Mouse (Mus musculus): ENCODE measurements at regions not wholly inside any gene's neighbourhood (a gene's known extent, or its start where the extent isn't known, plus 50 kb on each side); places are given as distances from the start of the nearest gene placed in this dataset.

DNA sequence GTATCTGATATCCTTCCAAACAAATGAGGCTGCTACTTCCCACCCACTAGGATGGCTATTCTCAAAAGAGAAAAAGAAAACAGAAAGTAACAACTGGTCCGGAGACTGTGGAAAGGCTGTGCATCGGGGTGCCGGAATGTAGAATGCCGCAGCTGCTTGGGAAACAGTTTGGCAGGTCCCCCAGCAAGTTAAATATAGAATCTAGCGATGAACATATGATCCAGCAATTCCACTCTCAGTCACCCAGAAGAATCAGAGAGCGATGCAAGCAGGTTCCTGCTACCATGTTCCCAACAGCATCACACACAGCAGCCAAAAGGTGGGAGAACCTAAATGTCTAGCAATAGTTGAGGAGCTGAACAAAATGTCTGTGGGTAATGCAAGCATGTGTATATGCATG, 528.3 kb upstream of the Gm19410 start:
- no peak for DNase-seq (ENCODE audit: low spot score)

GRCm38 (mm10) chr8:35240884-35241283, 524.7 kb upstream of the Gm19410 start:
- DNase-seq (ENCODE audit: low spot score), result no peak

- DNase-seq (ENCODE audit: low spot score), result no peak
Observed at GRCm38 (mm10) chr8:35243555-35243954, 522.0 kb upstream of the Gm19410 start.

DNA sequence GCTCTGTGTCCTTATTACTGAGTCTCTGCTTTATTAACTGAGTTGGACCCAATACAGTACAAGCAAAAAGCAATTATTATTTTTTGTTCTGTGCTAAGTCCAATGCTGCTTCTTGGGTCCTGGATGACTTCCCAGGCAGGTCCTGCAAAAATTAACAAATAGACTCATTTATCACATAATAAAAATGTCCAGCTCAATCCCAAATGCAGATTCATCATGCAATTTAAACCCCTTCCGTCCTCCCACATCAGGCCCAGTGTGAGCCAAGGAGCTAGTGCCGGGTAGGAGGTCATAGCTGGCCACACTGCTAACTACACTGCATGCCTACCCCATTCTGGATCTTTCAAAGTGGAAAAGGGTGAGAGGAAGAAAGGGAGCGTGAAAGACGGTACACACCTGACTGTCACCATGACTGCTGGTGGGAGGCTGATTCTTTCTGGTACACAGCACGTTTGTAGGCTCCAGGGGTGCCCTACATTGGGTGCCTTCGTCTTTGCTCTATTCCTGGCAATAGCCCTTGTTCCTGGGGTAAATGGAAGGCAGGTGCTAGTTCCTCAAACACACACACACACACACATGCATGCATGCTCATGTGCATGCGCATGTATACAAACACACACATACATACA, 515.7 kb upstream of the Gm19410 start:
- DNase-seq (ENCODE audit: low spot score), result no peak

DNA sequence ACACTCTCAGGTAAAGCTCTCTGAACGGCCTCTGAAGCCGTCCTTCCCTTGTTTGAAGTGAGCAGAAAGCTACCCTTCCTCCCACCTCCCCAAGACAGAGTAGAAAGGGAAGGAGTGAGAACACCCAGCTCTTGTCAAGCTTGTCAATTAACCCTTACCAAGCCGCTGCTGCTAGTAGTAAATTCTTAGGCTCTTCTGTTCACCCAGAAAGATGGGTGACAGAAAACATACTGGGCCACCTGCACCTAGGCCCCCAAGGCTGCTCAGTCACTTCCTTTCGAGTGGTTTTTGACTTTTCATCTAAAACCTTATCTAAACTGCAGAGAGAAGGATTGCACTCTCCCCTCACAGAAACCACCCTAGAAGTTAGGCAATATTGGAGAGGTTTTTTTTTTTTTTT, 514.9 kb upstream of the Gm19410 start:
- DNase-seq (ENCODE audit: low spot score), result no peak

DNA sequence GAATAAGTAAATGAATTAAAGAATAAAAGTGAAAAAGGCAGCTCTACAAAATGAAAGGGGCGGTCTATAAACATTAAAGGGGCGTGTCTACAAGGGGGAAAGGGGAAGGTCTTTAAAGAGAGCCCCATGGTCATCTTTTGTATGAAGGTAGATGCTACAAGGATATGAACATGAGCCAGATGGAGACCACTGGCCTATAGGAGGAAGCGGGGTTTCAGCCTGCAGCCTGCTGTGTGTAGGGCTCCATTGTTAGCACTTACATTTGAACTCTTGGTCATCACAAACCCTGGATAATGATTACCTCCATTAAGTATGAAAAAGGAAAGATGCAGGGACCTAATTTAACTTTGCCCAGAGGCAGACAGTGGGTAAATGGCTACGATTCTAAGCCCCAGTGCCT, 511.6 kb upstream of the Gm19410 start:
- DNase-seq (ENCODE audit: low spot score), result no peak

- no peak for DNase-seq (ENCODE audit: low spot score)
Observed at GRCm38 (mm10) chr8:35255327-35255726, 510.3 kb upstream of the Gm19410 start.

GRCm38 (mm10) chr8:35256958-35257357, 508.6 kb upstream of the Gm19410 start:
- DNase-seq (ENCODE audit: low spot score), result no peak

DNA sequence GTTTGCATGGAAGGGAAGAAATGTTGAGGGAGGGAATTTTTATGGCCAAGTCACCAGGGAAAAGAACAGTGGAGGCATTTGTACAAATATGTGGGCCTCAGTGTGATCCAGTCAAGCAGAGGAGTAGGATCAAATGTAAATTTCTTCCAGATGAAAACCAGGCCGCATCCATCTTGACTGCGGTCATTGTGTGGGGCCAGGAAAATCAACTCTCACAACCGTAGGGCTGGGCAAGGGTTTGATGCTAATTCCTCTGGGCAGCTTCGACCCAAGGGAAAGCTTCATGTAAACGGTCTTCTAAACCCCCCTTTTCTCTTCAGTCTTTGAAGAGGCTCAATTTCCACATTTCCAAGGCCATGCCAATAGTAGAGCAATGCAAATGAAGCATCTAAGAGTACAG, 497.4 kb upstream of the Gm19410 start:
- DNase-seq (ENCODE audit: low spot score), result no peak

- no peak for DNase-seq (ENCODE audit: low spot score)
Observed at GRCm38 (mm10) chr8:35268986-35269385, 496.6 kb upstream of the Gm19410 start.

DNA sequence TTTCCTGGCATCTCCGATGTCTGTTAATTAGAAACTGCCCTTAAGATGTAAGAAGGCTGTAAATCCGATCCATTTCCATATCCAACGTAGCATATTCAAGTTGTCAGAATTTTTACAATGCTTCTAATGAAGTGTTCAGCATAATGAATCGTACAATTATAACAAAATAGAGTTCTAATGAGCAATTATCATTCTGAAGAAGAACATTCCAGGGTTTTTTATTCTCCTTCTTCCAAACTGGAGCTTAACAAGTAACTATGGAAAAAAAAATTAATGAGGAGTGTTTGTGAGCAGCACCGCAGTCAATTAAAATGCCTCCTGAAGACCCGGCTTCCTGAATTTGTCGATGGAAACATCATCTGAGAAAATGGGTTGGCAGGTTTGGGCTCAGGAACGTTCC, 489.6 kb upstream of the Gm19410 start:
- no peak for DNase-seq (ENCODE audit: low spot score)

DNA sequence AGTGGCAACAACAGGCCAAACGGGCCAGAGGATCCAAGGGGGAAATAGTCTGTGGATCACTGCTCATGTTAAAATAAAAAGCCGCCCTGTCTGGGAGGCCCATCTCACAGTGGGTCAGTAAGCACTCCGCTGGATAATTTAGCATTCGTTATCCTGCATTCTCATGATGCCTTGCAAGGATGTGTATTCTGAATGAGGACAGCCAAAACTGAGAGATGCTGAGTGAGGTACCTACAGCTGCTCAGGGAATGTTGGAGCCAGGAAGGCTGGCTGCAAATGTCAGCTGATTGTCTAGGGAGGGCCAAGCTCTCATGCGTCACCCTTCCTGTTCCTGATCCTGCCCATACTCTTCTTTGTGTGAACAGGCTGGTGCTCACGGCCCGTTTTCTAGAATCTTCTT, 489.1 kb upstream of the Gm19410 start:
- no peak for DNase-seq (ENCODE audit: low spot score)

DNA sequence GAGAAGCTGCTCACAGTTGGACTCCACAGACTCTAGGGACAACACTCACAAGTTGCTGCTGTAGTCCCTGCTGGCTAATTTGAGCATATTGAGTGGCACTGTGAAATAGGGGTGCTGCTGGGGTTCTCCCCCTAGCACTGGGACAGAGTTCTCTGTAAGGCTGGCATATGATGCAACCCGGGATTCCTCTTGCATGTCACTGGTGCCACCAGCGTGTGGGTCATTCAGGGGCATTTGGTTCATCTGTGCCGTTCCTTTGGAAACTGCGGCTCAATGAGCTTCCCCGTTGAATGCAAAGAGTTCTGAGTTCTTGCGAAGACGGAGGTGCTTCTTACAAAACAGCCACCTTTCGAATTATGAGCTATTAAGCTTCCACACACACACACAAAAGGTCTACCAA, 486.6 kb upstream of the Gm19410 start:
- no peak for DNase-seq (ENCODE audit: low spot score)

- DNase-seq (ENCODE audit: low spot score), result no peak
Observed at GRCm38 (mm10) chr8:35280741-35281140, 484.8 kb upstream of the Gm19410 start.

DNA sequence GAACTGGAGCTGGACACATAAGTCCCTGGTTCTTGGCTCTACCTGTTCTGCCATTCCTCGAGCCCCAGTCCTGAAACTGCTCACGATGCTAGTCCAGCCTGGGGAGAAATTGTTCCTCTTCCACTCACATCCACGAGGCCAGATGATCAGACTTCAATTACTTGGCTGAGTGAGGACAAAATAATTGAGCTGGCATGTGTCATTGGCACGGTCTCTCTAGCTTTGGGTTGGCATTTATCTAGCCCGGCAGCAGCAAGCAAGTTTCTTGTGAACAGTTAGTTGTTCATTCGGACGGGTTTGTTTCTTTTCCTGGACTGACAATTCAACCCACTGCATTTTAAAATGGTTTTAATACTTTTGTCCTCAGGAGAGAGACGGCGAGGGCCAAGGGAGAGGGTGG, 482.2 kb upstream of the Gm19410 start:
- no peak for DNase-seq (ENCODE audit: low spot score)

DNA sequence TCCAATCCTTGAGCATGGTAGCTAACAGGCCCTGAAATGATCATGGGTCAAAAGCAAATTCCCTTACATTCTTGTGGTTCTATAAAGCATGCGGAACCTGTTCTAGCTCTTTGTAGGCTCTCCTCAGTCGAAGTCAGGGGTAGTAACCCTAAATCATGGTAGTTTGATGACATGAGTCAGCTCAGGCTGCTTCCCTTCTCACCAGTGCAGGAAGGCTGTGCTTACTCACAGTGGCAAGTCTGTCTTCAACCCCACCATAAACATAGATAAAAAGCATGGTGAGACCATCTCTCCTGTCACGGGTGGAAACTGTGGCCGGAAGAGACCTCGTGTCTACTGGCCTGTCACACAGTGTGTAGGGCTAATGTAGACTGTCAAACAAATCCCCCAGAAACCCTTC, 476.6 kb upstream of the Gm19410 start:
- no peak for DNase-seq (ENCODE audit: low spot score)

- no peak for DNase-seq (ENCODE audit: low spot score)
Observed at GRCm38 (mm10) chr8:35289967-35290366, 475.6 kb upstream of the Gm19410 start.

GRCm38 (mm10) chr8:35293437-35294126, 472.0 kb upstream of the Gm19410 start:
- DNase-seq (ENCODE audit: low spot score), result no peak

GRCm38 (mm10) chr8:35296936-35297335, 468.7 kb upstream of the Gm19410 start:
- no peak for DNase-seq (ENCODE audit: low spot score)

DNA sequence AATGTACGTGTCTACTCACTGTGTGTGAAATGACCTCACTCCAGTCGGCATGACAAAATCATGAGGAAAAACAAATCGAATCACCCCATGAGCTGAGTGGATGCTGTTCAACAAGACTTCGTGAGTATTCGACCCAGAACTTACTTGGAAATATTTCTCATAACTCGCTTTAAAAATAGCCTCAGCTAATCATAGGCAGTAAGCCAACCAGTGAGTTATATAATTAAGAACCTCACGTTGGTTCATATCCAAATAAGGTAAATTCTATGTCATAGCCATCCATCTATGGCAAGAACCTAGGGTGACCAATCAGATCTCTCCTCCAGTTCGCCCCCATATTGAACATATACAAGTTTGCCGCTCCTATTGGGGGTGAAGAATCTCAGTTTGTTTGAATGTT, 466.5 kb upstream of the Gm19410 start:
- DNase-seq (ENCODE audit: low spot score), result no peak

DNA sequence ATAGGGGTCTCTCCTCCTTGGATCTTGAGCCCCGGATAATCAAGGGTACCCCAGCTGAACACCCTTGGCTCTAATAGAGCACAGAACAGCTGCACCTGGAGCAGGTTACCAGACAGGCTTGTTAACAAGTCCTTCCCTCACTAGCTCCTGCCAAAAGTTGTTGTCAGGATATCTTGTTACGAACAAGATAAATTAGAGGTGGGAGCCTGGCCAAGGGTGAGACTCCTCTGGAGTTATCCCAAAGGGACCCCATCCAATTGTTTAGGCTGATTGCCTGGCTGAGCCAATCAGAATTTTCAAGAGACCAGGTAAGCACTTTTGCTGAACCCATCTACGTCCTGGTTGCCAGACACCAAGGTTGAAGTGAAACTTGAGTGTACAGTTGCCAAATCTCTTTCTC, 465.2 kb upstream of the Gm19410 start:
- DNase-seq (ENCODE audit: low spot score), result no peak

- no peak for DNase-seq (ENCODE audit: low spot score)
Observed at GRCm38 (mm10) chr8:35300881-35301521, 464.6 kb upstream of the Gm19410 start.

DNA sequence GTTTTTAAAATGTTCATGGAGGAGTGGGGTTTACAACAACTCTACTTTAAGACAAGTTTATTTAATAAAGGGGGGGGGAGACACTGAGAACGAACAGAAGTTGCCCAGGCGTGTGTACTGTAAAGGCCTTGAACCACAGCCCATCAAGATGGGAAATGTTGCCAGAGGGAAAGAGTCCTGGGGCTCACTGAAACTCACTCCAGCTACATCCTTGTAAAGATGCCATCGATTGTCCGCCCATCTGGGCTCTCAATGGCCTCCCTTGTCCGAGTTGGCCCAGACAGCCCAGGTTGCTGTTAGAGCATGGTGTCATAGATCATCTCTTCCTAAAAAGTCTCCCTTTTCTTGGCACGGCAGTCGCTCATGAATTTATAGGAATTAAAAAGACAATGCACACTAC, 462.7 kb upstream of the Gm19410 start:
- no peak for DNase-seq (ENCODE audit: low spot score)

All from ovary, postnatal 10 days (tissue).